Mouse (Mus musculus) CH12.LX (cell line): ENCODE data around the gene Adam22. TPM values are rescaled to one million over a fixed set of nuclear protein-coding genes. Genes with fewer than 3 reads are reported as not detected.

Experiments used
- DNase-seq: peaks from one replicate; pipeline ENCODE4 v3.0.0-alpha.2; 2013; ENCODE audit errors: extremely low read depth
- H3K27ac ChIP-seq: 2 replicates; pipeline ENCODE4 v1.5.1; 2012; ENCODE audit warnings: low read depth, mild to moderate bottlenecking, control low read depth, moderate library complexity; ENCODE audit not compliant: insufficient read depth
- H3K27me3 ChIP-seq: replicated peaks from 2 replicates; pipeline ENCODE3; 2012; ENCODE audit warnings: inconsistent platforms
- H3K36me3 ChIP-seq, 2 experiments: replicated peaks in 1 of 2; 2 replicates each; pipeline versions ENCODE3 to v1.6.1; 2012; ENCODE audit warnings: inconsistent platforms in 1 of 2, low read length in 1 of 2, mild to moderate bottlenecking in 1 of 2, mixed read lengths in 1 of 2, moderate library complexity in 1 of 2; ENCODE audit not compliant: control insufficient read depth in 1 of 2, insufficient read depth in 1 of 2
- H3K4me1 ChIP-seq, 2 experiments: 2 replicates each; pipeline ENCODE4 v1.6.1; 2012; ENCODE audit warnings: inconsistent platforms in 1 of 2, moderate library complexity in 1 of 2; ENCODE audit not compliant: insufficient read depth in 2 of 2, control insufficient read depth in 1 of 2
- H3K4me2 ChIP-seq: 2 replicates; pipeline ENCODE4 v1.6.1; 2012; ENCODE audit warnings: low read depth, mild to moderate bottlenecking, control low read depth; ENCODE audit not compliant: poor library complexity, insufficient read depth, severe bottlenecking
- H3K4me3 ChIP-seq, 3 experiments: fragments of 150-350 bp in 1 of 3; sonication (generic) in 1 of 3; replicated peaks in 1 of 3; 2 replicates each; pipeline versions ENCODE3 to v1.5.1; 2011 to 2012; ENCODE audit warnings: low read depth in 2 of 3, low read length in 2 of 3, mild to moderate bottlenecking in 2 of 3, moderate library complexity in 2 of 3, control low read depth in 1 of 3, improper control_type of control experiment in 1 of 3, inconsistent platforms in 1 of 3, mixed read lengths in 1 of 3; ENCODE audit not compliant: poor library complexity in 1 of 3
- H3K79me2 ChIP-seq: replicated peaks from 2 replicates; pipeline ENCODE4 v1.6.1; 2012; ENCODE audit warnings: mild to moderate bottlenecking, moderate library complexity; ENCODE audit not compliant: control insufficient read depth, poor library complexity, insufficient read depth, severe bottlenecking; ENCODE audit errors: extremely low read depth
- H3K9ac ChIP-seq: 2 replicates; pipeline ENCODE4 v1.6.1; 2012; ENCODE audit warnings: low read depth, mild to moderate bottlenecking, control low read depth, moderate library complexity; ENCODE audit not compliant: insufficient read depth
- H3K9me3 ChIP-seq: replicated peaks from 2 replicates; pipeline ENCODE3; 2012; ENCODE audit warnings: low read length, inconsistent platforms, mixed read lengths
- BHLHE40 ChIP-seq: IDR thresholded peaks from 2 replicates; pipeline ENCODE4 v1.6.1; 2011; ENCODE audit warnings: mild to moderate bottlenecking, low read depth, low read length, improper control_type of control experiment
- CHD1 ChIP-seq: IDR thresholded peaks from 2 replicates; pipeline ENCODE4 v1.6.1; 2012; ENCODE audit warnings: low read depth, low read length, improper control_type of control experiment, inconsistent platforms
- CTCF ChIP-seq, 2 experiments: IDR thresholded peaks in 1 of 2; conservative IDR thresholded peaks in 1 of 2; 2 replicates each; pipeline ENCODE4 v1.5.1; 2011 to 2012; ENCODE audit warnings: low read depth in 2 of 2, low read length in 2 of 2, improper control_type of control experiment in 1 of 2, inconsistent platforms in 1 of 2, mild to moderate bottlenecking in 1 of 2, moderate library complexity in 1 of 2
- ELF1 ChIP-seq: IDR thresholded peaks from 2 replicates; pipeline ENCODE4 v1.6.1; 2014; ENCODE audit warnings: low read depth, mild to moderate bottlenecking, inconsistent platforms, low read length, improper control_type of control experiment
- IRF4 ChIP-seq: IDR thresholded peaks from 2 replicates; pipeline ENCODE4 v1.6.1; 2014; ENCODE audit warnings: low read depth, mild to moderate bottlenecking, inconsistent platforms, low read length, improper control_type of control experiment
- JUN ChIP-seq: IDR thresholded peaks from 2 replicates; pipeline ENCODE4 v1.6.1; 2011; ENCODE audit warnings: low read depth, mild to moderate bottlenecking, low read length, improper control_type of control experiment, moderate library complexity; ENCODE audit not compliant: insufficient read depth
- MAZ ChIP-seq: IDR thresholded peaks from 2 replicates; pipeline ENCODE4 v1.6.1; 2012; ENCODE audit warnings: low read depth, mild to moderate bottlenecking, inconsistent platforms, low read length, improper control_type of control experiment, moderate library complexity
- MXI1 ChIP-seq: IDR thresholded peaks from 2 replicates; pipeline ENCODE4 v1.6.1; 2011; ENCODE audit warnings: mild to moderate bottlenecking, low read depth, low read length, improper control_type of control experiment
- NRF1 ChIP-seq: IDR thresholded peaks from 2 replicates; pipeline ENCODE4 v1.6.1; 2014; ENCODE audit warnings: low read depth, mild to moderate bottlenecking, inconsistent platforms, low read length, improper control_type of control experiment, moderate library complexity
- RCOR1 ChIP-seq: conservative IDR thresholded peaks from 2 replicates; pipeline ENCODE4 v1.6.1; 2012; ENCODE audit warnings: low read depth, mild to moderate bottlenecking, inconsistent platforms, low read length, improper control_type of control experiment
- SMC3 ChIP-seq: IDR thresholded peaks from 2 replicates; pipeline ENCODE4 v1.6.1; 2011; ENCODE audit warnings: low read depth, low read length, improper control_type of control experiment
- TBP ChIP-seq: conservative IDR thresholded peaks from 2 replicates; pipeline ENCODE4 v1.6.1; 2011; ENCODE audit warnings: low read depth, low read length, improper control_type of control experiment
- TCF12 ChIP-seq: IDR thresholded peaks from 2 replicates; pipeline ENCODE4 v1.6.1; 2014; ENCODE audit warnings: low read depth, mild to moderate bottlenecking, inconsistent platforms, low read length, improper control_type of control experiment
- UBTF ChIP-seq: IDR thresholded peaks from 2 replicates; pipeline ENCODE4 v1.6.1; 2012; ENCODE audit warnings: low read depth, mild to moderate bottlenecking, inconsistent platforms, low read length, improper control_type of control experiment, moderate library complexity
- ZC3H11A ChIP-seq: IDR thresholded peaks from 2 replicates; pipeline ENCODE4 v1.6.1; 2012; ENCODE audit warnings: low read depth, mild to moderate bottlenecking, inconsistent platforms, low read length, improper control_type of control experiment
- ZNF384 ChIP-seq: IDR thresholded peaks from 2 replicates; pipeline ENCODE4 v1.6.1; 2012; ENCODE audit warnings: low read depth, low read length, improper control_type of control experiment, inconsistent platforms
- dilution Hi-C: fragments of 300-500 bp; cut with MboI; formaldehyde crosslinking; loops from 2 replicates; pipeline ENCODE4 v1.14.3; 2020; ENCODE audit warnings: low sequenced_read_pairs; ENCODE audit not compliant: extremely low pct_unique_long_range_greater_than_20kb, extremely low pct_ligation_motif_present
- in situ Hi-C: fragments of 300-500 bp; cut with MboI; formaldehyde crosslinking; loops from 3 replicates; pipeline ENCODE4 v1.14.3; 2019; ENCODE audit warnings: low sequenced_read_pairs, low pct_ligation_motif_present, low pct_unique_long_range_greater_than_20kb, mixed read lengths
- polyA plus RNA-seq: library from polyadenylated mRNA; unstranded; fragments of >175 nt; gene quantifications from 2 replicates; pipeline ENCODE4 v1.2.1, GENCODE M21; 2012; ENCODE audit warnings: low read depth; ENCODE audit not compliant: insufficient read length
- total RNA-seq, 2 experiments: library from RNA; depleted of rRNA; stranded (reverse); fragments of 300-350 nt in 1 of 2; fragments of >200 nt in 1 of 2; gene quantifications; 2 replicates each; pipeline ENCODE4 v1.2.3; 2012 to 2014

Gene Adam22
- total and polyA plus RNA-seq, 3 experiments: 0.07 to 0.55 (median 0.14) TPM

DNA sequence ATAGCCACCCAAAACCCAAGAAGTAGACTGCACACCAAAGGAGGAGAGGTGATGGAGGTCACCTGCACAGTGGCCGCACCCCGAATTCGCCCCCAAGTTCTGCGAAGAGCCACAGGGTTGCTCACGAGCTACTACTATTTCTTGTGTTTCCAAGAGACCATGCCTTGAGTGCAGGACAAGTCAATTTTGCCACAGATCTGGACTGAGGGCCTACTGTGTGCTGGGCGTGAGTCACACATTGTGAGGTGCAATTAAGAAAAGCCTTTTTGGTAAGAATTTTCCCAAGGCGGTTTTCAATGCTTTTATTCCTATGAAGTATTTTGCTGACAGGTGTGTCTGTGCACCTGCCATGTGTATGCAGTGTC is 350 bp upstream of the Adam22 start:
- H3K36me3 ChIP-seq: no peaks in the 10 kb centered on the region
- DNase-seq: no peak
- TF ChIP-seq CHD1 (no peak), MXI1 (no peak), RCOR1 (no peak), BHLHE40 (no peak), SMC3 (no peak), ZNF384 (no peak), NRF1 (no peak), JUN (no peak), TCF12 (no peak), MAZ (no peak), IRF4 (no peak), ZC3H11A (no peak), CTCF (conservative IDR thresholded peaks at IDR 0.05 in 1 of 2, IDR thresholded peaks at IDR 0.05 in 1 of 2; ENCODE audit: low read depth in 2 of 2, low read length in 2 of 2) (no peak)
- TF ChIP-seq, all 38 proteins: peak for 0
- peaks cover 0 to 1% of the 10 kb centered on the region in 2 experiments; a peak in 1 of 4 replicates for H3K4me1 ChIP-seq
- no peak overlapping the region for H3K27ac ChIP-seq
- no peak overlapping the region for H3K9ac ChIP-seq
- dilution Hi-C loops (no loop called here), in situ Hi-C loops (no loop called here)
- peaks cover 6% of the 10 kb centered on the region for H3K9me3 ChIP-seq
- H3K4me3 ChIP-seq: no peak overlapping the region
- H3K79me2 ChIP-seq: no peaks in the 10 kb centered on the region
- H3K27me3 ChIP-seq: no peaks in the 10 kb centered on the region
- no peak overlapping the region for H3K4me2 ChIP-seq

DNA sequence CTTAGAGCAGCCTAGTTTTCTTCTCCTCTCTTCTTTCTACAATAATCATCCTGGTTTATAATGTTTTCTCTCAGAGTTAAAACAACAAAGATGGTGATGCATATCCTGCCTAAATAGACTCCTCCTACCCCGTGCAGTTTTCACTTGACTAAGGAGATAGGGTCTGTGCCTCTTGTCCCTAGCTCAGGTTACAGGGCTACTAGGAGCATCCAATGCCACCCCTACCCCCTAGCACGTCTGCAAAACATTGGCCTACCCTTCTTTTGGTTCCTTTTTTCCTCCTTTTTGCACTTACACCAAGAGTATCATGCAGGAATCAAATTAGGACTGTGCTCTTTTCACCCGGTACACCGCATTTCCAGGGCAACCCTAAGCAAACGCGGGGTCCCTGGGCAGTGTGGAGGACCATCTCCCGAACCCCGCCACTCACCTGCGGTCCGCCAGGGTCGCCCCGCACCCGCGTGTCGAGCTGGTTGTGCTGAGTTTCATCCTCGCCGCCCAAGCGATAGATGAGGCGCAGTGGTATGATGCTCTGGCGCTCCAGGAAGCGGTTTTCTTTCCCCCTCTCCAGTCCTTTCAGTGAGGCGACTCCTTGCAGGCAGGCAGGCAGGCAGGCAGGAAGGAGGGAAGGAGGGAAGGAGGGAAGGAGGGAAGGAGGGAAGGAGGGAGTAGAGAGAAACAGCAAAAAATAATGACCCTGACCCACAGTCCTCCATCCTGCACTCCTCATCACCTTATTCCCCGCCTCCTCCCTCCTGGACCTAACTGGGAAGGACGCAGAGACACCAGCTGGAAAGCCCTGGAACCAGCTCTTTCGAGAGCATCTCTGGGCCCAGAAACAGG is 968 bp downstream of the Adam22 start:
- H3K9ac ChIP-seq: no peak overlapping the region
- no peak for DNase-seq
- no peaks in the 10 kb centered on the region for H3K27me3 ChIP-seq
- H3K4me3 ChIP-seq: no peak overlapping the region
- no peak overlapping the region for H3K27ac ChIP-seq
- in situ Hi-C loops (no loop called here), dilution Hi-C loops (no loop called here)
- H3K4me2 ChIP-seq: no peak overlapping the region
- H3K4me1 ChIP-seq: no peaks in the 10 kb centered on the region
- TF ChIP-seq BHLHE40 (no peak), ZNF384 (no peak), SMC3 (no peak), MXI1 (no peak), TBP (no peak), ELF1 (no peak), UBTF (no peak)
- no peaks in the 10 kb centered on the region for H3K79me2 ChIP-seq
- peaks cover 6% of the 10 kb centered on the region for H3K9me3 ChIP-seq
- no peaks in the 10 kb centered on the region for H3K36me3 ChIP-seq
